Mouse (Mus musculus) thymus, adult 2 months (tissue): Measurements from ENCODE around the gene Arap1. TPM values are rescaled to one million over a fixed set of nuclear protein-coding genes. Genes with fewer than 3 reads are reported as not detected.

Source experiments
- DNase-seq: peaks from one replicate; pipeline ENCODE4 v3.0.0; 2021
- H3K27ac ChIP-seq: fragments of 200-500 bp; 2 replicates; pipeline ENCODE4 v1.5.1; 2012; ENCODE audit warnings: low read length, control low read depth; ENCODE audit not compliant: control insufficient read depth, insufficient read depth
- H3K27me3 ChIP-seq: fragments of 200-500 bp; 2 replicates; pipeline ENCODE4 v1.6.1; 2012; ENCODE audit warnings: mild to moderate bottlenecking, low read length, moderate library complexity, mixed read lengths; ENCODE audit not compliant: control insufficient read depth, insufficient read depth
- H3K36me3 ChIP-seq: fragments of 200-500 bp; 2 replicates; pipeline ENCODE4 v1.6.1; 2012; ENCODE audit warnings: mild to moderate bottlenecking, low read length, moderate library complexity; ENCODE audit not compliant: control insufficient read depth, insufficient read depth
- H3K4me1 ChIP-seq: fragments of 200-500 bp; replicated peaks from 2 replicates; pipeline ENCODE4 v1.6.1; 2012; ENCODE audit warnings: low read length; ENCODE audit not compliant: control insufficient read depth, insufficient read depth
- H3K4me3 ChIP-seq: fragments of 200-500 bp; 2 replicates; pipeline ENCODE4 v1.5.1; 2012; ENCODE audit warnings: mild to moderate bottlenecking, low read length, control low read depth, moderate library complexity; ENCODE audit not compliant: control insufficient read depth, insufficient read depth
- CTCF ChIP-seq: fragments of 200-500 bp; IDR thresholded peaks from 2 replicates; pipeline ENCODE4 v1.5.1; 2012; ENCODE audit warnings: mild to moderate bottlenecking, control low read depth, low read length, moderate library complexity, borderline replicate concordance; ENCODE audit not compliant: control insufficient read depth, poor library complexity, insufficient read depth; ENCODE audit errors: extremely low read depth
- POLR2A ChIP-seq: fragments of 200-500 bp; IDR thresholded peaks from 2 replicates; pipeline ENCODE4 v1.6.1; 2012; ENCODE audit warnings: mild to moderate bottlenecking, low read length, control low read depth, moderate library complexity; ENCODE audit not compliant: control insufficient read depth, poor library complexity, insufficient read depth; ENCODE audit errors: extremely low read depth
- WGBS: fragments of 180-500 bp; shearing (Covaris S2); methylation state at CpG from one replicate; pipeline ENCODE4 v1.1.7; 2018; 5-methylcytosine and 5-hydroxymethylcytosine counted together
- polyA plus RNA-seq: library from polyadenylated mRNA; depleted of rRNA; stranded (reverse); fragments of >200 nt; gene quantifications from 2 replicates; pipeline ENCODE4 v1.2.3, GENCODE M21; 2012

Gene Arap1
- polyA plus RNA-seq, 1 experiment = 225 TPM

GRCm38 (mm10) chr7:101378285-101378684 is 30.4 kb downstream of the Arap1 start:
- Histone ChIP-seq H3K4me3 (peak overlapping the region; percentile 93), H3K27me3 (no peaks in the 10 kb centered on the region), H3K36me3 (no peaks in the 10 kb centered on the region), H3K27ac (peak overlapping the region; percentile 72), H3K4me1 (peaks cover 27% of the 10 kb centered on the region)
- TF ChIP-seq CTCF (no peak), POLR2A (no peak)
- 31% methylated on average over 3 of the region's 3 CpGs for WGBS
- DNase-seq = no peak

GRCm38 (mm10) chr7:101378796-101379465 is 31.1 kb downstream of the Arap1 start:
- peaks cover 27% of the 10 kb centered on the region for H3K4me1 ChIP-seq
- TF ChIP-seq POLR2A = no peak
- H3K27me3 ChIP-seq = no peaks in the 10 kb centered on the region
- H3K4me3 ChIP-seq = peak overlapping the region; percentile 93
- peak overlapping the region; percentile 8; the same call in 1 of the 2 replicates for H3K27ac ChIP-seq
- DNase-seq = peak; percentile 21
- no peaks in the 10 kb centered on the region for H3K36me3 ChIP-seq
- WGBS = 54% methylated on average over 5 of the region's 5 CpGs

GRCm38 (mm10) chr7:101379732-101380131 is 31.9 kb downstream of the Arap1 start:
- Histone ChIP-seq H3K27me3 (no peaks in the 10 kb centered on the region), H3K4me3 (no peak overlapping the region), H3K36me3 (no peaks in the 10 kb centered on the region), H3K27ac (no peak overlapping the region), H3K4me1 (peaks cover 27% of the 10 kb centered on the region)
- 72% methylated on average over 2 of the region's 2 CpGs for WGBS
- DNase-seq = no peak
- TF ChIP-seq CTCF (no peak), POLR2A (no peak)

GRCm38 (mm10) chr7:101381512-101381911 is 33.6 kb downstream of the Arap1 start:
- Histone ChIP-seq H3K4me3 (no peak overlapping the region), H3K36me3 (no peaks in the 10 kb centered on the region), H3K4me1 (peaks cover 27% of the 10 kb centered on the region), H3K27me3 (no peaks in the 10 kb centered on the region), H3K27ac (no peak overlapping the region)
- 90% methylated on average over 6 of the region's 6 CpGs for WGBS
- TF ChIP-seq POLR2A (no peak), CTCF (no peak)
- no peak for DNase-seq

GRCm38 (mm10) chr7:101382378-101382777 is 34.5 kb downstream of the Arap1 start:
- TF ChIP-seq CTCF (no peak), POLR2A (no peak)
- 63% methylated on average over 8 of the region's 8 CpGs for WGBS
- Histone ChIP-seq H3K27me3 (no peaks in the 10 kb centered on the region), H3K4me3 (no peak overlapping the region), H3K27ac (no peak overlapping the region), H3K4me1 (peaks cover 22% of the 10 kb centered on the region), H3K36me3 (peaks cover 6% of the 10 kb centered on the region; the same call in 1 of the 2 replicates)
- DNase-seq = no peak

- Histone ChIP-seq H3K36me3 (peaks cover 10% of the 10 kb centered on the region), H3K4me1 (peaks cover 15% of the 10 kb centered on the region), H3K27ac (no peak overlapping the region), H3K27me3 (no peaks in the 10 kb centered on the region), H3K4me3 (no peak overlapping the region)
- no peak for DNase-seq
- TF ChIP-seq POLR2A (no peak), CTCF (no peak)
- 75% methylated on average over 3 of the region's 3 CpGs for WGBS
Observed at GRCm38 (mm10) chr7:101383756-101384155, 35.9 kb downstream of the Arap1 start.

- H3K4me3 ChIP-seq = no peak overlapping the region
Observed at GRCm38 (mm10) chr7:101384931-101385330, 37.1 kb downstream of the Arap1 start.

More at GRCm38 (mm10) chr7:101384931-101385330, 37.1 kb downstream of the Arap1 start:
- Histone ChIP-seq H3K36me3 (peaks cover 19% of the 10 kb centered on the region), H3K27ac (no peak overlapping the region), H3K4me1 (peaks cover 3% of the 10 kb centered on the region; the same call in 1 of the 2 replicates), H3K27me3 (no peaks in the 10 kb centered on the region)
- 98% methylated on average over 10 of the region's 10 CpGs for WGBS
- no peak for DNase-seq
- TF ChIP-seq CTCF (no peak), POLR2A (no peak)
